Mouse (Mus musculus): ENCODE measurements around the gene Cybc1.

The Cybc1 gene

DNA sequence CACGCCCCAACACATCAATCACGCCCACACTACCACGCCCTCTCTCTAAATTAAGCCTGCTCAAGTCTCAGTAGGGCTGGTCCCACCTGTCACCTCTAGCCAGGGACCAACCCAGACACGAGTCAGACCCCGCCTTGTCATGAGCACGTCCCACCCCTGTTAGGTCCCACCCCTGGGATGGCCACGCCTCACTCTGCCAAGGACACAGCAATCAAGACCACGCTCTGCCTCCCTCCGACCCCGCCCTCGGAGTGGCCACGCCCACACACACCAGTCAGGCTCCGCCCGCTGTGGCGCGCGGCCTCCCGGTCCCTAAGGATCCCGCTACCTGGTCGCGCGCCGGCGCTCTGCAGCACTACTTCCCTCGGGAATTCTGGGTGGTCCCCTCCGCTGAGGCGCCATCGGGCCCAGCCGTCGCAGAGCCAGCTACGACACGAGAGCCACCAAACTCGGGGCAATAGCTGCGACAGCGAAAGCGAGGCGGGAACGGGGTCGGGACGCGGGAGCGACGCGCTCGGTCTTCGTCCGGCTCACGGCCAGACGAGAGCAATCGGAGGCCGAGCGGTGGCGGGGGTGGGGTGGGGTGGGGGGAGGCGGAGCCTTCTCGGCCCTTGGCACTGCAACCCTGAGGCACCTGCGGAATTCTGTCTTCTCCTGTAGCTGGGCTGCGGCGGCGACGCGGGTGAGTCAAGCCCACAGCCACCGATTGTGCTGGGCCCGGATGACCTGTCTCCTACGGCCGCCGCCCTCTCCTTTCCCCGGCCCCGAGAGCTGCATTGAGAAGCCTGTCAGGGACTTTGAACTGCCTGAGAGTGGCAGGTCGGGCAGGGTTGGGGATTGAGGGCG lies 24.7 kb downstream of the Cybc1 start, which contains the start of the genes Hexdc and Ogfod3:
Gene Hexdc (plus strand): TSS at position 273 of the 846 bp plus-strand sequence.
Gene Ogfod3 (minus strand): TSS at position 551 of the 846 bp plus-strand sequence.
- DNase-seq: peak; percentile 93

DNA sequence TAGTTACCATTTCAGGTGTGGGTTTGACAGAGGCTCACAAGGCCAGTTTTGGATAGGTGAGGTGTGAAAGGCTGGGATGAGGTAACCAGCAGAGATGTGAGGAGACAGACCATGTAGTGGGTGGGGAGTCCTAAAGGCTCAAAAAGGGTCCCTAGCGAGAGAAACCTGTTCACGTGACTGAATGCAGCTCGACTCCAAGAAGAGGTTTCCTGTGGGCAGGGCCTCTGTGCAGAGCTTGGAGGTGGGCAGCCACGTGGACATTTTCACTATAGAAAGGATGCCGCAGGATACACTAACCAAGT lies 25.3 kb downstream of the Cybc1 start:
- no peak for DNase-seq

DNA sequence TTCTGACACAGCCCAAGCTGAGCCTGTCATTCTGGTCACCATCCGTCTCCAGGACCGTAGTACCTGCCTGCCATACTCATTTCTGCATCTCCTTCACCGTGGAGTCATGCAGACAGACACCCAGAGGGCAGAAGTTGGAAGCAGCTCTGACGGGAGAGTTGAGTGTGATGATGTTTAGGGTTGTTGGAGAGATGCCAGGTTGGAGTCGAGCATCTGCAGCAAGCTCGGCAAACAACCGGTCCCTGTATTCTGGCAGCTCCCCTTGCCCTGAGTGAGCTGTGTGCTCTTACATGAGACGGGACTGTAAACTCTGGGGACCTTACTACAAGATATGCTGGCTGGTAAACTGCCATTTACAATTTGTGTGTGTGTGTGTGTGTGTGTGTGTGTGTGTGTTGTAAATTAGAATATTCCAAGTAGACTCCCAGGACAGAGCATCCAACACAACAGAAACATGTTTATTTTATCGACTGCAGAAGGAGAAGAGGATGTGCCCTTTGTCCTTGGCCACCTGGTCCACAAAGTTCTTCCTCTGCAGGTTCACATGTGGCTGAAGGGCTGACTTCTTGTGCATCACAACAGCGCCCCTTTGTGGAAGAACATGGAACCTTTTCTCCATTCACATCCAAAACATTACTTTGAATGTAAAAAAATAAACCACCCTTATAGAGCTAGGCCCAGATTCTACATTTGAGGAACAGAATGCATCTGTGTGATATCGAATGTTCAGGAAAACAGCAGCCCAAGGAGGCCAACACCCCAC lies 27.5 kb downstream of the Cybc1 start:
- no peak for DNase-seq

DNA sequence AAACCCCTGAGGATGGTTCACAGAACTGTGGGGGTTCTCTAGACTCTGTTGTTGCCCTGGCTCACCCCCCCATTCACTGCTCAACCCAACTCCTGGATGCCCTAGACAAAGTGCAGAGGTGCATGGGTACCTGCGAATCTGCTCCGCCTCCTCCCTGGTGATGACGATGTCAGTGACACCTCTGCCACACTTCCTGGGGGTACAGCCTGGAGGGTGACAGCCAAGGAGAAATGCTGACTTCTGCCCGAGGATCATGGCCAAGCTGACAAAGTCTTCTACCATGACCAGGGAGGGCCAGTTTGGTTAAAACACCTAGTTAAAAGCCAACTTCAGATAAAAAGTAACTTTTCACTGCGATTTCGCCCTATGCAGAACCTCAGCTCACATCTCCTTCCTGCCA lies 28.3 kb downstream of the Cybc1 start:
- no peak for DNase-seq

DNA sequence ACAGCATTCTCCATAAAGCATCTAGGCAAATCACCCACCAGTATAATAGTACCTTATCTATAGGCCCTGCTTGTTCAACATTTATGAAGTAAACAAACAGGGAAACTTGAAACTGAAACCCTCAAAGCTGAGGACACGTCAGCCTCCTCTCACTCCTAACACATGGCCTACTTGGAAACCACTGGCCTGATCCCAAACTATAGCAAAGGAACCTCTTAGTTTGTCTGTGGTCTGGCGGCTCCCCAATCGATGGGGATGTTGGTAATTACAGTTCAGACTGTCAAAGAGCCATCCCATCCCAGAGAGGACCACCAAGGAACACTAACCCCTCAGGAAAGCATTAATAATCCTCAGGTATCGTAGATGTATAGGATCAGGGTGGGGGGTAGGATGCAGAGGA lies 29.3 kb downstream of the Cybc1 start:
- DNase-seq: no peak

DNA sequence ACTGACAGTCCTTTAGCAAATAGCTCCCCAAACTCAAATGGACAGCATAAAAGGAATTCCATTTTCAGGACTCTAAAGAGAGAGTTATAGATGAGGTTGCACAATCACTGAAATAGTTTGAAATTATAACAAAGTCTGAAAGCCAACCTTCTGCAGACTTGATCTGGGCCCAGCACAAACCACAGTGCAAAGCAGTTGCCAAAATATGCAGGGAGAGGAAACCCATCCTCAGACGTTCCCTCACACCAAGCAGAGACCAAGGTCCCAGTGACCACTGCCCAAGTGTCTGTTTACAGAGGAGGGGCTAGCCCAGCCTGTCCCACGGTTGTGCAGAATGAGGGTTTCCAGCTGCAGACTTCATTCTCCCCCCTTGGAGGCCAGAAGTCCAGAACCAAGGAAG lies 30.5 kb downstream of the Cybc1 start:
- no peak for DNase-seq

DNA sequence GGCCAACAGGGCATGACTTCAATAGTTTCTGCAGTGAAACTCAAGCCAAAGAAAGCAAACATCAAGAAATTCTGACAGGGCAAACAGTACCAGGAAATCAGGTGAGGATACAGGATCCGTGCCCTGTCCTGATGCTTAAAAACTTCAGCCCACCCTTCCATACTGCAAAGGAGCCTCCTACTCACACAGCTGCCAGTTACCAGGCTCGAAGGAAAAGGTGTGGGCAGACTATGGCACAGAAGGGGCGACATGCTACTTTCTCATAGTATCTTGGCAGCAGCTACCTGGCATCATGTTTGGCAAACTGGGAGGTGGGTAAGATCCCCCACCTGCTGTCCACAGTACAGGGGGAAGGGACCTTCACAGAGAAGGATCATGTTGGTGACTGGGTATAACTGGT lies 35.7 kb downstream of the Cybc1 start:
- DNase-seq: no peak

DNA sequence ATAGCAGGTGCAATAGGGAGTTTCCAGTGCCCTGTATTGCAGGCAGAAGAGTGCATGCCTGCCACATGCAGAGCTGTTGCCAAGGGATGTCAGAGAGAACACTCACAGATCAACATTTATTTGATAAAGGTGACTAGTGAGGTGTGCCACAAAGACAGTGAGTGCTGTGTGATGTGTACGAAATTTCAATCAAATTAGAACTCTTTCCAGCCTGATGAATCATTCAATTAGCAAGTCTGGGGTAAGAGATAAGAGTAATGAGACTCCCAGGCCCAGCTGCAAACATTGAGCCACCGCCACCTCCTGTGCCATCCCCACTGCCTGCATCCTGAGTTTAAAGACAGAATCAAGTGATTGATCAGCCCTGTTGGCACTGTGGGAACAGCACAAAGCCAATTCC lies 36.4 kb downstream of the Cybc1 start:
- DNase-seq: no peak

DNA sequence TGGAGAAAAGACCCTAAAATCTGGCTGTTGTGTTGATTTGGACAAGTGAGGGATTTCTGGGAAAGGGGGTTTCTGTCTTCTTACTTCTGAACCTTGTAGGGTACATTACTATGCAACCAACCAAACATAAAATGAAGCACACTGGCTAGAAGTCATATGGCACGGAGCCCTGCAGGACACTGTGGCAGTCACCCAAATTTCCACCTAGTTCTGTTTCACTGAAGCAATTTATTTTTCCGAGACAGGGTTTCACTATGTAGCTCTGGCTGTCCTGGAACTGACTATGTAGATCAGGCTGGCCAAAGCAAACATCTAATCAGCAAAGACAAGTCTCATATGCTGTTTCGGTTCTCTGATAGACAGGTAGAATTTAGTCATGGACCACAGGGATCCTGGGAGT lies 39.4 kb downstream of the Cybc1 start:
- DNase-seq: peak; percentile 42

DNA sequence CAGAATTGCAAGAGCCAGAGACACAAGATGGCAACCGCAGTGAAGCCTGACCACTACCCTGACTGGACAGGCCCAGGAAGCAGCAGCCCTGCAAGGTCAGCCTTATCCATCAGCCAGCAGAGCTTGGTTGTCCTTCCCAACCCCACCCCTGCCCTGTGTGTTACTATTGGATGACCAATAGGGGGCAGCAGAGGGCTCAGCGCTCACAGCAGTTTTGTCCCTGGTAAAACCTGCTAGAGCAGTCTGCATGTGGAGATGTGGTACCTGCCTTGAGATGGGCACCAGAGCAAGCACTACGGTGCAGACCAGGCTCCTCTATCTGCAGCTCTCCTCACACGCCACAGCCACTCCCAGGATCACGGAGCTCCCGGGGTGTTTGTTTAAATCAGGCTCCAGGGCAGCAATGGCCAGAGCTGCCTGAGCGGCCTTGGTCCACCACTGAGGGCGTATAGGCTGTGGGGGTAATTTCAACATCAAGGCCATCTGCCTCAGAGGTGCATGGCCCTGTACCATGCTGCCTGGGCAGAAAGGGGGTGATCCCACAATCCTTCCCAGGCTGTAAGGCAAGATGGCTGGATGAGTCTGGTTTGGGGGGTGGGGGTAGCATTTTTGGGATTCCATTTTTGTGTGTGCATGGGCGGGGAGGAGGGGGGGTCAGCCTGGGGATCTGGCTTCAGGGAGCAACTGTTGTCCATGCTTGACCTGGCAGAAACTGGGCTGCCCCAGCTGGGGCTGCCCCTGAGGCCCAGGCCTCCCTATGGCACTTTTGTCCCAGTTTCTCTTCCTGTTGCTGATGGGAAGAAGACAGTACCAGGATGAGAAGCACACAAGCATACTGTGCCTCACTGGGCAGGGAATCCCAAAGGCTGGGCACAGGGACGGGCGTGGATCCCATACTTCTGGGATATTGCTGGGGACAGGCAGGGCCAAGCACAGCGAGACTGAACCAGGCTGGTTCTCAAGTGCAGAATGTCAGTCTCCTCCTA lies 52.5 kb downstream of the Cybc1 start:
- peak; percentile 54 for DNase-seq

DNA sequence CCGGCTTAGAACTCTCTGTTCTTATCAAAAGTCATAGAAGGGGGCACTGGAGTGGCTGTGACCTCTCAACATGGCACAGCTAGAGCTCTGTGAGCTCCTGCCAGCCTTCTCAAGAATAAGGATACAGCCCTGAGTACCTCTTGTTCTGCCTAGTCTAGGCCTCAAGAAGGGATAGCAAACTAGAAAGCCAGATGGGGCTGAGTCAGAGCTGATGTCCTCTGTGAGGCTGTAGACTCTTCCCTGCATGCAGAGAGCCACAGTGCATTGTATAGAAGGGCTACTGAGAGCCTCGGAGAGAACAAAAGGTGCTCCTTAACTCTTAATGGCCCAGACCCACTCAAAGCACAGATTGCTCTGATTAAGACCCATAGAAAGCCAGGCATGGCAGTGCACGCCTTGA lies 54.9 kb downstream of the Cybc1 start:
- DNase-seq: no peak

DNA sequence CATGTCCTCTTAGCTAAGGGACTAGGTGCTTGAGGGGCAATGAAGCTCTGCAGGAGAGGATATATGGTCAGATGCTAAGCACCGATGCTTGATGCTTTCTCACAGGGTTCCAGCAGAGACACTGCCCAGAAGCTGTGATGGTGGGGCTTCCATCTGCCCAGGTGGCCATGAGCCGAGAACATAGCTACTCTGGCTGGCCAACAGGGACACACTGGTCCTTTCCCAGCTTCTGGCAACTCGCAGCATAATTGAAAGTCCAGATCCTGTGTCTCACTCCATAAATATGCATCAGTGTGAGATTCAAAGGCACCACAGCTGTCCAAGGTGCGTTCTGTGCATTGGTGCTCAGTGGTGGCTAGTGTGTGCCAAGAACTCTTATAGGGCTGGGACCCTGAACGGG lies 55.9 kb downstream of the Cybc1 start:
- no peak for DNase-seq
